Mouse (Mus musculus): ENCODE measurements around the gene Ppm1f.

- TF ChIP-seq CHD2 (IDR thresholded peaks at IDR 0.05; ENCODE audit: low read depth, low read length): no peak
- TF ChIP-seq ZC3H11A (IDR thresholded peaks at IDR 0.05; ENCODE audit: borderline replicate concordance, low read depth, low read length): no peak; the same call in 1 of the 2 replicates
Measured at GRCm38 (mm10) chr16:16854836-16855235, 41.4 kb upstream of the Ppm1f start.

Data from ES-E14 (cell line).